Mouse (Mus musculus) kidney, adult 8-10 months (tissue): ENCODE measurements around the gene Rps11.

ENCODE experiments used
- DNase-seq, 2 experiments: peaks; one replicate each; pipeline ENCODE4 v3.0.0; 2022

Rps11 gene

GRCm38 (mm10) chr7:45082401-45083299, 41.6 kb downstream of the Rps11 start:
- DNase-seq: no peak

GRCm38 (mm10) chr7:45081016-45081415, 43.2 kb downstream of the Rps11 start:
- no peak for DNase-seq

- peak; percentile 84 to 94 for DNase-seq
Observed at GRCm38 (mm10) chr7:45079856-45080255, 44.4 kb downstream of the Rps11 start.

GRCm38 (mm10) chr7:45078513-45078912, 45.7 kb downstream of the Rps11 start:
- peak; percentile 63 to 81 for DNase-seq

- DNase-seq: no peak
Observed at GRCm38 (mm10) chr7:45077829-45078228, 46.4 kb downstream of the Rps11 start.

GRCm38 (mm10) chr7:45077322-45077721, 46.9 kb downstream of the Rps11 start:
- no peak for DNase-seq

GRCm38 (mm10) chr7:45076501-45076900, 47.7 kb downstream of the Rps11 start:
- DNase-seq: no peak

- DNase-seq: no peak
Observed at GRCm38 (mm10) chr7:45075405-45075804, 48.8 kb downstream of the Rps11 start.

GRCm38 (mm10) chr7:45073949-45074348, 50.3 kb downstream of the Rps11 start:
- no peak for DNase-seq

- no peak for DNase-seq
Observed at GRCm38 (mm10) chr7:45073171-45073707, 51.0 kb downstream of the Rps11 start.
